Mouse (Mus musculus) urinary bladder, postnatal 25 days (tissue): Measurements from ENCODE around the gene Nckap1l.

Source experiments
- DNase-seq: peaks from one replicate; pipeline ENCODE4 v3.0.0; 2022; ENCODE audit warnings: low spot score

Nckap1l gene

DNA sequence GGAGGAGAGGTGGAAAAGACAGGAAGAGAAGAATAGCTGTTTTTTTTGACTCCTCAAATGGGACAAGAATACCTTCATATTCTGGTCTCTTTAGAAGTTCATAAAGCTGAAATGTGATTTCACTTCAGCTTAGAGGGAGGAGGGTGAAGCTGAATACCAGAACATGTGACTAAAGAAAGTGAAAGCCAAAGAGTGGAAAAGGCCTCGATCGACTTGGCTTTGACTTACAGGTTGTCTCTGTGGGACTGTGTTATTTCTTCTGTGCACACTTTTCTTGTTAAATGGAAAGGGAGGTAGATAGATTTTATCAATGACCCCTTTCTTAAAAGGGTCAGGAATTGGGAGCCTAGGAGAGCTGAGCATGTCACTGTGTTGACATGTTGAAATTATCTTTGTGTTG is 47.6 kb downstream of the Nckap1l start:
- no peak for DNase-seq

DNA sequence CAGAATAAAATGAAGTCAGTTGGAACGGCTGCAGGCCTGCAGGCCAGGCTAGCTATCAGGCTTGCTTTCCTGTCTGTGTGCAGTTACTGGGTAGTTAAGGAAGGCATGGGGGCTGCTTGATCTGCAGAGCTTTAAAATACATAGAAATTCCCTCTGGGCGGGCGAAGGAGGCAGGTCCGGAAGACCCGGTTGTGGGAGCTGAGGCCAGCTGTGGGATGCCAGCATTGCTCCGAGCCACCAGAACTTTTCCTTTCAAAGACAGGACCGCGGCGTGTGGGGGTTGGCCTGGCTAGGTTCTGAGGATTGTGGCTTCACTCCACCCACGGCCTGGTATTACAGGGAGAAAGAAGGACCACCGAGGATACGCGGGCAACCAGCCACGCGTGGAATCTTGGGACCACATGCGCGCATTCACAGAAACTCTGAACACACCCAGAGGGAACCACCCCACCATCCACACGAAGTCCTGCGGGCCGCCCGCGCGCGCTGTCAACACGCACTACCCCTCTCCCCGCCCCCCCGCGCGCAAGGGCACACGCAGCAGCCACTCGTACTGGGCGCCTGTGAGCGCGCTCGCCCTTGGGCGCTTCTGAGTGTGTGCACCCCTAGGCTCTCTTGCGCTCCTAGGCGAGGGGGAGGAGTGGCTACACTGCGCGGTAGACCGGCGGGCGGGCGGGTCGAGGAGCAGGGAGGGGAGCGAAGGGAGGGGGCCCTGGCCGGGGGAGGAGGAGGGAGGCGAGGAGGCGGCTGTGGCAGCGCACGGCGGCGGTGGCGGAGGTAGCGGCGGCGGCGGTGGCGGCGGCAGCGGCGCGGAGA is 49.0 kb downstream of the Nckap1l start, which contains the start of gene Pde1b:
TSS of gene Pde1b (plus strand) at position 600 of the 816 bp plus-strand sequence.
- peak; percentile 38 for DNase-seq

DNA sequence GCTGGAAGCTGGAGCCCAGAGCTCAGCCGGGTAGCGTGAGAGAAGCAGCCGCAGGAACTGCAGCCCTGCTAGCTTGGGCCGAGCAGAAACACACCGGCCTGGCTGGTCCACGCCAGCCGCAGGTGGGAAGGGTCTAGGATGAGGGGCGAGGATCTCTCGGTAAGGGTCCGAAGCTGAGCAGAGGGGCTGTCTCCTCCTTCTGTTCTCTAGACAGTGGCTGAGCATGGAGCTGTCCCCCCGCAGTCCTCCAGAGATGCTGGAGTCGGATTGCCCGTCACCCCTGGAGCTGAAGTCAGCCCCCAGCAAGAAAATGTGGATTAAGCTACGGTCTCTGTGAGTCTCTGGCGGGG is 49.6 kb downstream of the Nckap1l start:
- no peak for DNase-seq

DNA sequence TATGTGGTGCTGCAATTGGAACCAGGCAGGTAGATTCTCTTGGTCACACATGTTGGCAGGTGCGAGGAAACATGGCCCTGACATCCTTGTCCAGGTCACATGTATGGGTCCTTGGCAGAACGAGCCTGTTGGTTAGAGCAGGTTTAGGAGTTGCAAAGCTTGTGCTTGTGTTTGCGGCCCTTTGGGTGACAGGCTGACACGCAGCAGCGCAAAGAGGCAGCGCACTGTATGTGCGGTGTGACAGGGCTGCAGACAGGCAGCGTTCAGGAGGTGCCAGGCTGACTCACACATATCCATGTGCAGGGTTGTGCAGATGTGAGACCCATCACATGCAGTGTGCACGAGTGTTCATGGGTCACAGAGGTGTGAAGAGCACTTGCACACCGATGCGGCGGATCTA is 50.1 kb downstream of the Nckap1l start:
- no peak for DNase-seq

DNA sequence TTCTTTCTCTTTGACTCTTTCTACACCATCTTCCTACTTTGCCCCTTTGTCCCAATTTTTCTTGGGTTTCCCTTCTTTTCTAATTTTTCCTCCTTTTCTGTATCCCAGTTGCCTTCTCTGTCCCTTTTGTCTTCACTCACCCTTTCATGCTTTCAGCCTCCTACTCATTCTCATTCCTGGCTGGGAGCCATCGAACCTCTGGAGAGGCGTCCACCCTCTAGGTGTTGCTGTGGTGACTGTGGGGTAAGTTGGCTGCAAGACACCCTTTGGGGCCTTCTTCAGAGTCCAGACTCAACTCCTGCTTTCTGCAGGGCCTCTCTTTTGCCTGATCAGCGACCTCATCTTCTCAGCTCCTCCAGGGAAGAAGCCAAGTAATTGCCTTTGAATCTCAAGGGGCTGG is 55.7 kb downstream of the Nckap1l start:
- no peak for DNase-seq

DNA sequence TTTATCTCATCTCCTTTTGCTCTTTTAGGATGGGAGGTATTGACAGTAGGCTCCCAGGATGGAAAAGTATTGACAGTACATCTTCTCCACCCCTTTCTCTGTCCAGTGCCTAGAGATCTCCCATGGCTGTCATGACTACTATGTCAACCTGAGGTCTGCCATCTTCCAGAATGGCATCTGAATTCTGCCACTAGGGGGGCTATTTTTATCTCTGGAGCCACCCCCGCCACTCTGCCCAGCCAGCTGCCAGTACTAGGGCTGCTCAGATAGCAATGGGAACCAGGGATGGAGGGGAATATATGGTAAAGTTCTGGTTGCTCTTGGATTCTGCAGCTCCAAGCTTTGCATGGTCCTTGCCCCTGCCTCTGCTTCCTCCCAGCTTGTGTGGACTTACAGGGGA is 58.1 kb downstream of the Nckap1l start:
- no peak for DNase-seq

DNA sequence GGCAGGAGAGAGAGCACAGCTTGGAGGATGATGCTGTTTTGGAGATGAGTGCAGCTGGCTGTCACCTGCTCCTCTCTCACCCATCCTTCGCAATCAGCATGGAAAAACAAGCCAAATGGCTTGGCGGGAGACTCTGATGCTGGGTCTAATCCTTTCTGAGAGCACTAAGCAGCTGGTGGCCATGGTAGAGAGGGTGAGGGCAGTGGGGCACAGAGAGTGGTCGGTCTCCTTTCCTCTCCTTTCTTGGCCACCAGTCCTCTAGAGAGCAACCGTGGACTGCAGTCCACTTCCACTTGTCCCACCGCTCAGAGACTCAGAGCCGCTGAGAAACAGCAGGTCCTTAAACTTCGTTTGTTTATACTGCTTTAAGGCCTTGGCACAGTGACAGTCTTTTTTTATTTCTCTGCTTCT is 60.0 kb downstream of the Nckap1l start:
- no peak for DNase-seq

DNA sequence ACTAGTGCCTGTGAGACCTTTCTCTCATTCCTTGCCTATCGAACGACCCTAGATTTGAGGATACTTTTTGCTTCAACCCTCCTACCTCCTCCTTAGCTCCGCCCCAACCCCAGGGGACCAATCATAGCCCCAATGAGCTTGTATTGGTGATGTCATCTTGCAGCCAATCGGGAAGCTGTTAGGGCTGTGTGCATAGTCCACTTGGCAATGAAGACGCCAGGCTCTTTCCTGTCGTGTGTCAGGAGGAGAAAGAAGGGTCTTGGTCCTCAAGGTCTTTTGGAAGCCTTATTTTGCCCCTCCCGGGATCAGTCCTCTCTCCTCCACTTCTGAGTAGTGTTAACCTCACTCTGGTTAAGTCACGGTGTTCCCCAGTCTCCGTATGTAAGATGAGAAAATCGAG is 60.5 kb downstream of the Nckap1l start:
- peak; percentile 43 for DNase-seq

DNA sequence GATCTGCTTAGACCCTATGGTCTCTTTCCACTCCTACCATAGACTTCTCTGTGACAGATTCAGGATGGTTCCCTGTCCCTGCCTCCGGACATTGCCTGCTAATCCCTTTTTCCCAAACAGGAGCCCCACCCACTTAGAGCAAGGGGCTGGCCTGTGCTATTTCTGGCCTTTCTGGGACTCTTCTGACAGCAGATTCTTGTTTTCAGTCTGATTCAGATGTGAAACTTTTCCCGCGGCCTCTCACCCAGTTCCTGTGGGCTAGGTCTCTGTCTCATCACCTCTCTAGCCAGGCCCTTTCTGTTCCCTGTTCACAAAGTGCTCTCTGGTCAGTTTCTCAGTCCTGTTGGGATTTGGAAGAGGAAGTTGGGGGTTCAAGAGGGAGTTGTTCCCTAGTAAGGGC is 61.3 kb downstream of the Nckap1l start:
- no peak for DNase-seq

DNA sequence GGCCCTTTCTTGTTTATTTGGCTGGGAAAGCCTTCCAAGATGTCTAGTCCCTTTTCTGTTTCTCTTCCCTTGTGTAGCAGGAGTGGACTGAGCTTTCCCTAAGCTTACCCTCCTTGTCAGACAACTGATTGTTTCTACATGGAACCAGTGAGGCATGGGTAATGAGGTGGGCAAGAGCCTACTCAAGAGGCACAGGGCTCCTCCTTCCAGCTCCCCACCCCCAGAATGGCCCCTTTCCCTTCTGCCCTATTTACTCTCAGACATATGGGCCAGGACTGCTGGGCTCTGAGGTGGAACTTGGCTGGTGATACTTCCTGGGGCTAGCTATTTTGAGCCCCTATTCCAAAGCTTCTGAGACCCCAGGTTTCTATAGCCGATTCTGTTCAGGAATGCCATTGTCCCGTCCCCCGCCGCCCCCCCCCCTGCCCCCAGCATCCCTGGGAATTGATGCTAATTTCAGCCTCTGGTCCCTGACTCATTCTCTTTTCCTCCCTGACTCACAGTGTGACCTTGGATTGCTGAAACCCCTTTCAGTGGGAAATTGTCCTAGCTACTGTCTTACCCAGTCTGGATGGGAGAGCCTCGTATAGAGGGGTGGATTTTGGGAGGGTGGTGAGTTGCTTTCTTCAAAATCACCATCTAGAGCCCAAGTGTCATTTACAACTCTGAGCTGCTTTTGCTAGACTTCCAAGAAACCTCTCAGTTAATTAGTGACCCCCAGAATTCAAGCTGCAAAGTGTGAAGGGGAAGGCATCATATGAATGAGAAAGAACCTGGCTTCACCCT is 65.2 kb downstream of the Nckap1l start:
- DNase-seq, result no peak

DNA sequence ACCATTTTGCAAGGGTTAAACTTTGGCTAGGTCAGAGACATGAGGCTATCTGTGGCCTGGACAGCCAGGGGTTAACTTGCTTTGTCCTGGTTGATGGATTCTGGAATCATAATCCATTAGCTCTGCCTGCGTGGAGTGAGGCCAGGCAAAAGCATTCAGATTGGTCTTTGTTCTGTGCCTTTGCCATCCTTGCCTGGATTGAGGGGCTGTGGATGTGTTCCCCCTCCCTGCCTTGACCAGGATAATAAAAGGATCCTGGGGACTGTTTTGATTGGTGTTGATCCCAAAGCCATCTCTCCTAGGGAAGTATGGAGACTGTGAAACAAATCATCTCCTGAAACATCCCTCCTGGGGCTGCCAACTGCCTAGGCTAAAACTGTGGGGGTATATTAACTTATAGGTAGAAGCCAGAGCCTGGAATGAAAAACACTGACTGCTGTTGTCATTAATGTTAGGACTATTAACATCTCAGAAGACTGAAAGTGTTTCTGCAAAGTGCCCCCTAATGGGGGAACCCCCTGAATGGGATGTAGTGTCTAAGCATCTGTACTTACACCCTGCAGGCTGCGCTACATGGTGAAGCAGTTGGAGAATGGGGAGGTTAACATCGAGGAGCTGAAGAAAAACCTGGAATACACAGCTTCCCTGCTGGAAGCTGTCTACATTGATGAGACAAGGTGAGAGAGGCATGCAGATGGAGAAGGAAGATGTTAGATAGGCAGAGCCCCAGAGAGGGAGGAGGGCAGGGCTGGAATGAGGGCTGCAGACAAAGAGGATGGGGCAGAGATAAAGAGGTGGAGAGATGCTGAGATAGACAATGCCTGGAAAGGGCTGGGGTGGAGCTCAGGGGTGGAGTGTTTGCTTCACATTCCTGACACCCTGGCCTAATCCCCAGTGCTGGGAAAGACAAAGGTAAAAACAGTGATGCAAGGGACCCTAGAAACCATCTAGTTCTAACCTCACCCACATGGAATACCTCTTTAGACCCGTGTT is 66.1 kb downstream of the Nckap1l start:
- no peak for DNase-seq

DNA sequence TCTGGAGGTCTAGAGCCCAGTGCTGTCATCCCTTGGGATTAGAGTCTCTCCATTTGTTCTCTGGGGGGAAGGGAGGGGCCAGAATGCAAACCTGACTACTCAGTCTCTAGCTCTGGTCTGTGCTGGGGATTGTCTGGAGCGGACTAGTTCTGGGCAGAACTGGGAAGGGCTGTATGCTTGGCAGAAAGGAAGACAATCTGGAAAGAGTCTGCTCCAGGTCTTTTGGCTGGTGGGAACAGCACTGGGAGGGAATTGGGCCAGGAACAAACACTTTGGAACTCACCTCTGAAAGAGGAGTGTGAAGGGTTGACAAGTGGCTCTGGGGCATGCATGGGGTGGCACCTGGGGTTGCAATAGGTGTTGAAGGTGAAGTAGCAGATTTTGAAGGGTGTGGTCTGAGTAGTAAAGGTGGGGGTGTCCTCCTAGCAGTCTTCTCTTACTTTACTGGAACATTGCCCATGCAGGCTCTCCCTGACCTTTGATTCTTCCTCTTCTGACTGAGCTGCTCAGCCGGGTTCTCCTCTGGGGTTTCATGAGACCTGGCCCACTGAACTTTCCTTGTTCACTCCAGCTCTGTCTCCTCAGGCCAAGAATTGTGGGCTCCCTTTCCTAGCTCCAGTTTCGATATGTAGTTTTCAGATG is 69.0 kb downstream of the Nckap1l start:
- DNase-seq, result no peak

DNA sequence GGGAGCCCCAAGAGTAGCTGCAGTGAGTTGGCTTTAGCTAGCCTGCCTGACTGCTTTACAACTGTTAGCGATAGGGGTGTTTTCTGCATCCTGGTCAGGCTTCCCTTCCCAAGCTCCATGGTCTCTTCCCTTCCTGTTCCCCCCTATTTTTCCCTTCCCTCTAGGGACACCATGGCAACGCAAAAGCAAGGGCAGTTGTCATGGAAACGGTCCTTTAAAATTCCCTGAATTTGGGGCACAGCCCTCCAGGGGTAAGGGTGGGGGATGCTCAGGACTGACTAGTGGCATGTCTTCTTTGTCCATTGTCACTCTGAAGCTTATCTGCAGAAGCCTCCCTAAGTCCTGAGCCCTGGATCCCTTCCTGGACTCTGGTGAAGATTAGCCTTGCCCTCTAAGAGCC is 69.6 kb downstream of the Nckap1l start:
- no peak for DNase-seq

DNA sequence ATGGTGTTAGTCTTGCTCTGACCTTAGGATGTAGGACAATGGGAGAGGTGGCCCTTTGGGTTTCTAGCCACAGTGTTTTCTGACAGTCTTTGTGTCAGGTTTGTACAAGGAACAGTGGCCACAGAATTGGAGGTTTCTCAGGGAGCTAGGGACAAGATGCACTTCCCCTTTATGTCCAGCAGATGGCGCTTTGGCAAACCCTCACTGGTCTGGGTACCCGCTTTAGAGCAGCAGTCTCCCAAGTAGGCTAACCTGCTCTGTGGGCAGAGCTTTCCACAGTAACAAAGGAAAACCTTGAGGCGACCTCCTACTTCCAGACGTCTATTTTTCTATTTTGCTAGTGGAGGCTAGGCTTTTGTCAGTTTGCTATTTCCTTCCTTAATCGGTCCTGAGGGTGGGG is 76.8 kb downstream of the Nckap1l start:
- peak; percentile 43 for DNase-seq

DNA sequence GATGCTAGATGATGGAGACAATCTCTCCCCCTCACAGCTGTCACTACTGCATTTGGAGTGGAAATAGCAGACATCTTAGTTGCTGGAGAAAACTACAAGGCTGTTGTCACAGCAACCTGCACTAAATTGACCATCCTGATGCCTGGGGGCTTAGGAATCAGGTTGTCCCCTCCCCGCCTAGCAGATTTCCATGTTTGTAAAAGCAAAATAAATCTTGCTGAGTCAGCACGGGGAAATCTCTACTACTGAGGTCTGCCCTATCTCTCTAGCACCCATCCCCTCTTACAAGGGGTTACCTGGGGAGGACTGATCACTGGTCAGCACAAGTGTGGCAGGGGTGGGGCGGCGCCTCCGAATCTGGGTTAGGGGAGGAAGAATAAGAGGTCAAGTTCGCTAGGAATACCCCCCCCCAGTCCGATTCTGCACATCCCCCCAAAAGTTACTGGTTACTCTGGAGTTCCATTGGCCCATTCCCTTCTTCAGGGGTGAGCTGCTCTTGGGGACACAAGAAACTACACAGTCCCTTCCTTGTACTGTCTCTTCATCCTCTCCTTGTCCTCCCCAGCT is 80.5 kb downstream of the Nckap1l start:
- DNase-seq, result no peak

DNA sequence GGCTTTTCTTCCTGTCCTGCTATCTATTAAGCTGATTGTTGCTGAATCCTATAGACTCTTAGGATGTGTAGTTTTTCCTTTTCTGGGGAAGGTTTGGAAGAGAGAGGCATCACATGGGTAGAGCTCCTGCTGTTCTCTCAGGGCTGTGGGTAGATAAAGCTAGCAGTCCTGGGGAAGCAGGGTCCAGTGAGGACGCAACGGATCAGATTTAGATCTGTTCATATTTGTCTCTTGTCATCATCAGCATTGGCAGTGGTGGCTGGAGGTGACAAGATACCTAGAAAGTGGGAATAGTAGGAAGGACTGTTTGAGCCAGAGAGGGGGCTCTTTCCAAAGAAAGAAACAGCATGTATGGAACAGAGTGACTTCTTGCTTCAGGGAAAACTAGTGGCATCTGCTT is 81.4 kb downstream of the Nckap1l start:
- no peak for DNase-seq

DNA sequence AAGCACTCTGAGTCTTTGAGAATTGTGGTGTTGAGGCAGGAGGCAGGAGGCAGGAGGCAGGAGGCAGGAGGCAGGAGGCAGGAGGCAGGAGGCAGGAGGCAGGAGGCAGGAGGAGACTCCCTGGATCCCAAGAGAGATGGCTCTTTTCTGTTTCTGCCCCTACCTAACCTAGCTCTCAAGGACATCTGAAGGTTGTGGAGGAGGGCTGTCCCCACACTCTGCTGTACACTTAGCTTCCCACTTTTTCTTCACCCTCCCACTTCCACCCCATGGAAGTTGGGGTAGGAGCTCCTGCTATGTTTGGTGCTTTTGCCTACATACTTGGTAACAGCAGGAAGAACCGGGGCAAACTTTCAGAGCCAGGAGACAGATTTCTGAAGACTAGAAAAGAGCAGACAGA is 82.2 kb downstream of the Nckap1l start:
- DNase-seq, result no peak

DNA sequence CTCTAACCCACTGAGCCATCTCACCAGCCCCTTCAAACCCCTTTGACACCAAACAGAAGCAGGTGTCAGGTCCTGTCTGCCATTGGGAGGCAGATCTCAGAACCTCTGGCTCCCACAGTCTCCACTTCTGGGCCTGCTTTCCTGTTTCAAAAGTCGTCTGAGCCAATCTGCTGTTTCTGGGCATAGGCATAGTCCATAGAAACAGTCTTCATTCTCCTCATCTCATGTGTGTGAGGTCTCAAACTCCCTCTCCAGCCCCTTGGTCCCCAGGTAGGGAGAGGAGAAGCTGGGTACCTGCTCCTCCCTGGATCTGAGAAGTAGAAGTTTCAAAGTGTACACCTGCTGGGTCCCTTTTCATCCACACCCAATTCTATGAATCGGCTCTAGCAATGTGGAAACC is 82.9 kb downstream of the Nckap1l start:
- no peak for DNase-seq

DNA sequence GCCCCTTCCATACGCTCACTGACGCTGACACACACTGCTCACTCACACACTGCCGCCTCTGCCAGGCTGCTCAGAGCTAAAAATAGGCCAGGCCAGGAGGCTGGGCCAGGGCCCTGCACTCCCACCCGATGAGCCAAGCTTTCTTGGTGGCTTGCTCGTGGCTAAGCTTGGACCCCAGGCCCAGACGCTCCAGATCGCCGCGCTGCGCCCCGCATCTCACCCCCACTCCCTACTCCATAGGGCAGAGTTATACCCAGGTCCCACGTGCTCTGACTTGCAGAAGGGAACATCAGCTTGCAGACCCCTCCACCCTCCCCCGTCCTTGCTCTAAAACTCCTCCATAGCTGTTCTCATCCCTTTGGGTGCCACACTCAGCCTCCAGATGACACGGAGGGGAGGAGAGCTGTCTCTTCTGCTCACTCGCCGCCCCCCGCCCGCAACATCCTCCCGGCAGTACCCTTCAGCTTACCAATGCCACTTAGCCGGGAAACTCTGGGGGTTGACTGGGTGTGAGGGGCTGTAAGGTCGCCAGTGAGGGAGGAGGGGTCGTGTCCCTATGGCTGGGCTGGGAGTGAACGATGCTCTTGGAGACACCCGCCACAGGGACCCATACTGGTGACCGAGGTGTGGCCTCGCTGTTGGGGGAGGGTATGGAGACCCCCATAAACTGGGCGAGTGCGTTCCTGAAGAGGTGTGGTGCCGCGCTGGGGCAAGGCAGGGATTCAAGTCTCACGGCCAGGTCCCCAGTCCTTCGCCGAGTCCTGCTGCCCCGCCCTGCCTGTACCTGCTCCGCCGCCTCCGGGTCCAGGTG is 83.6 kb downstream of the Nckap1l start:
- no peak for DNase-seq

DNA sequence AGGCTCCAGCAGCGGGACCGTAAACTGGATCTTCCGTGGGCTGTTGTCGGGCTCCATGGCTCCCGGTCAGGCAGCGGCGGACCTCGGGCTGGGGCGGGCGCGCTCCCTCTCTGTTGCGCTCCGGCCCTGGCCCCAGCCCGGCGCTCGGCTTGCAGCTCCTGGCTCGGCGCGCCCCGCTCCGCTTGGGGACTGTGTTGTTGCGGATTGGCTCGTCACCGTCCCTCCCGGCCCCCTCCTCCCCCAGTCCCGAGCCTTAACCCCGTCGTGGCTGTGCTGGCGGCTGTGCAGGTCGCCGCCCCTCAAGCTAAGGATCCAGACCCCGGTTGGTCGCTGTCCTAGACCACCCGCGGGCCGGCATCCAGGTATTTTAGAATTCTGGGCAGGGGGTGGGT is 84.2 kb downstream of the Nckap1l start, which contains the start of gene Ppp1r1a:
TSS of gene Ppp1r1a (minus strand) at position 182 of the 392 bp plus-strand sequence.
- DNase-seq, result peak; percentile 13
